Mouse (Mus musculus) hindbrain, postnatal 0 days (tissue): ENCODE measurements around the gene Sumo2. TPM values are rescaled to one million over a fixed set of nuclear protein-coding genes. Genes with fewer than 3 reads are reported as not detected.
A peak's percentile ranks its signal among the peaks of the same experiment; 100 is the strongest.

Source experiments
- ATAC-seq: fragments of 200-750 bp; cut with Nextera tagmentation; 2 replicates; pipeline ENCODE4 v1.8.0; 2017; ENCODE audit warnings: mild to moderate bottlenecking, moderate TSS enrichment, moderate library complexity
- DNase-seq: peaks from one replicate; pipeline ENCODE4 v3.0.0-alpha.2; 2015; ENCODE audit warnings: low spot score
- H3K27ac ChIP-seq: fragments of 300-500 bp; sonication (generic); 2 replicates; pipeline ENCODE4 v1.5.1; 2014; ENCODE audit warnings: mild to moderate bottlenecking
- H3K27me3 ChIP-seq: fragments of 300-500 bp; sonication (generic); 2 replicates; pipeline ENCODE4 v1.6.1; 2014; ENCODE audit warnings: low read length, mixed read lengths; ENCODE audit not compliant: insufficient read depth
- H3K36me3 ChIP-seq: fragments of 300-500 bp; sonication (generic); 2 replicates; pipeline ENCODE4 v1.6.1; 2014; ENCODE audit warnings: low read length, mixed read lengths; ENCODE audit not compliant: insufficient read depth
- H3K4me1 ChIP-seq: fragments of 300-500 bp; sonication (generic); 2 replicates; pipeline ENCODE4 v1.6.1; 2014; ENCODE audit warnings: antibody characterized with exemption, low read length, mixed read lengths; ENCODE audit not compliant: insufficient read depth
- H3K4me2 ChIP-seq: fragments of 300-500 bp; sonication (generic); 2 replicates; pipeline ENCODE4 v1.6.1; 2014; ENCODE audit warnings: low read depth, mild to moderate bottlenecking, low read length, moderate library complexity, mixed read lengths
- H3K4me3 ChIP-seq: fragments of 300-500 bp; sonication (generic); 2 replicates; pipeline ENCODE4 v1.5.1; 2014; ENCODE audit warnings: low read length
- H3K9ac ChIP-seq: fragments of 300-500 bp; sonication (generic); replicated peaks from 2 replicates; pipeline ENCODE4 v1.6.1; 2014; ENCODE audit warnings: mild to moderate bottlenecking, low read length, moderate library complexity, mixed read lengths
- H3K9me3 ChIP-seq: fragments of 300-500 bp; sonication (generic); 2 replicates; pipeline ENCODE4 v1.6.1; 2016; ENCODE audit warnings: low read length, mixed read lengths
- CTCF ChIP-seq: IDR thresholded peaks from 2 replicates; pipeline ENCODE4 v1.5.1; 2016; ENCODE audit warnings: antibody characterized with exemption, control low read depth, low read depth
- WGBS: fragments of 180-500 bp; shearing (Covaris S2); extraction: QIAGEN DNeasy Blood & Tissue Kit; methylation state at CpG from one replicate; pipeline ENCODE4 v1.1.7; 2014; 5-methylcytosine and 5-hydroxymethylcytosine counted together
- polyA plus RNA-seq: library from polyadenylated mRNA; unstranded; fragments of >200 nt; fragmentation: Nextera tagmentation; extraction: Ambion mirVana; gene quantifications from 2 replicates; pipeline ENCODE4 v1.2.1, GENCODE M21; 2015
- total RNA-seq: library from RNA; depleted of rRNA; stranded (reverse); fragments of >200 nt; gene quantifications from 2 replicates; pipeline ENCODE4 v1.2.3, GENCODE M21; 2014

Gene Sumo2
- total and polyA plus RNA-seq, 2 experiments from 2014 or later = 477 to 981 TPM

- 11% methylated on average over 8 of the region's 8 CpGs for WGBS
- H3K9ac ChIP-seq = peak overlapping the region; percentile 97
Measured at GRCm38 (mm10) chr11:115512407-115513183, 23.5 kb downstream of the Sumo2 start.

GRCm38 (mm10) chr11:115512004-115512403, 24.1 kb downstream of the Sumo2 start:
- Histone ChIP-seq H3K27ac (peak overlapping the region; percentile 81), H3K4me3 (peak overlapping the region; percentile 100), H3K4me2 (peak overlapping the region; percentile 83), H3K9me3 (no peaks in the 10 kb centered on the region), H3K27me3 (no peaks in the 10 kb centered on the region), H3K9ac (peak overlapping the region; percentile 97), H3K4me1 (peaks cover 16% of the 10 kb centered on the region), H3K36me3 (no peaks in the 10 kb centered on the region)
- TF ChIP-seq CTCF = no peak
- 10% methylated on average over 3 of the region's 3 CpGs for WGBS
- ATAC-seq (no peak), DNase-seq (peak; percentile 69)

More at GRCm38 (mm10) chr11:115512407-115513183, 23.5 kb downstream of the Sumo2 start:
- Histone ChIP-seq H3K4me1 (peaks cover 16% of the 10 kb centered on the region), H3K9me3 (no peaks in the 10 kb centered on the region), H3K27me3 (no peaks in the 10 kb centered on the region), H3K36me3 (no peaks in the 10 kb centered on the region), H3K4me2 (peak overlapping the region; percentile 83), H3K27ac (peak overlapping the region; percentile 81), H3K4me3 (peak overlapping the region; percentile 100)
- no peak for TF ChIP-seq CTCF
- DNase-seq (peak; percentile 36), ATAC-seq (no peak)

GRCm38 (mm10) chr11:115511121-115511520, 25.0 kb downstream of the Sumo2 start:
- 54% methylated on average over 2 of the region's 2 CpGs for WGBS
- peak overlapping the region; percentile 100 for H3K4me3 ChIP-seq
- H3K4me1 ChIP-seq = peaks cover 16% of the 10 kb centered on the region
- H3K36me3 ChIP-seq = no peaks in the 10 kb centered on the region
- no peaks in the 10 kb centered on the region for H3K27me3 ChIP-seq
- ATAC-seq = no peak
- H3K9me3 ChIP-seq = no peaks in the 10 kb centered on the region
- peak overlapping the region; percentile 81; the same call in 1 of the 2 replicates for H3K27ac ChIP-seq
- H3K4me2 ChIP-seq = peak overlapping the region; percentile 83
- H3K9ac ChIP-seq = peak overlapping the region; percentile 97
- TF ChIP-seq CTCF = no peak
- no peak for DNase-seq

- peaks cover 16% of the 10 kb centered on the region for H3K4me1 ChIP-seq
- H3K36me3 ChIP-seq = no peaks in the 10 kb centered on the region
- H3K9ac ChIP-seq = peak overlapping the region; percentile 97; the same call in 1 of the 2 replicates
- no peak for TF ChIP-seq CTCF
- DNase-seq (no peak), ATAC-seq (no peak)
- 36% methylated on average over 5 of the region's 5 CpGs for WGBS
- peak overlapping the region; percentile 83 for H3K4me2 ChIP-seq
- H3K27me3 ChIP-seq = no peaks in the 10 kb centered on the region
- no peak overlapping the region for H3K27ac ChIP-seq
- peak overlapping the region; percentile 100 for H3K4me3 ChIP-seq
- H3K9me3 ChIP-seq = no peaks in the 10 kb centered on the region
Measured at GRCm38 (mm10) chr11:115510507-115510888, 25.6 kb downstream of the Sumo2 start.

GRCm38 (mm10) chr11:115509773-115510506, 26.1 kb downstream of the Sumo2 start:
- Histone ChIP-seq H3K4me1 (peaks cover 16% of the 10 kb centered on the region), H3K36me3 (no peaks in the 10 kb centered on the region), H3K27ac (no peak overlapping the region), H3K4me2 (peak overlapping the region; percentile 83), H3K27me3 (no peaks in the 10 kb centered on the region), H3K4me3 (peak overlapping the region; percentile 100; the same call in 1 of the 2 replicates), H3K9me3 (no peaks in the 10 kb centered on the region), H3K9ac (peak overlapping the region; percentile 97; the same call in 1 of the 2 replicates)
- WGBS = 19% methylated on average over 6 of the region's 6 CpGs
- DNase-seq (no peak), ATAC-seq (no peak)
- TF ChIP-seq CTCF = no peak

GRCm38 (mm10) chr11:115508061-115508460, 28.0 kb downstream of the Sumo2 start:
- Histone ChIP-seq H3K9me3 (no peaks in the 10 kb centered on the region), H3K27ac (no peak overlapping the region), H3K9ac (no peak overlapping the region), H3K36me3 (no peaks in the 10 kb centered on the region; the same call in 1 of the 2 replicates), H3K4me3 (no peak overlapping the region), H3K4me2 (no peak overlapping the region), H3K4me1 (peaks cover 16% of the 10 kb centered on the region), H3K27me3 (no peaks in the 10 kb centered on the region)
- 74% methylated on average over 2 of the region's 2 CpGs for WGBS
- TF ChIP-seq CTCF = no peak
- DNase-seq (no peak), ATAC-seq (no peak)
